Mouse (Mus musculus) myocyte (in vitro differentiated cells): ENCODE data around the gene Eif4e1b.

Experiments
- CEBPB ChIP-seq: IDR thresholded peaks from 2 replicates; pipeline ENCODE4 v1.6.1; 2011; ENCODE audit warnings: mild to moderate bottlenecking, moderate library complexity; ENCODE audit not compliant: poor library complexity, insufficient read depth, severe bottlenecking
- E2F4 ChIP-seq: IDR thresholded peaks from one replicate; pipeline ENCODE4 v1.6.1; 2011; ENCODE audit warnings: mild to moderate bottlenecking, control low read depth, moderate library complexity; ENCODE audit not compliant: insufficient read depth
- MAX ChIP-seq: IDR thresholded peaks from one replicate; pipeline ENCODE4 v1.6.1; 2011; ENCODE audit warnings: low read depth, mild to moderate bottlenecking, control low read depth
- MYOD1 ChIP-seq, 3 experiments: IDR thresholded peaks; one replicate each; pipeline ENCODE4 v1.6.1; 2011; ENCODE audit warnings: control low read depth in 2 of 3, low read depth in 2 of 3, mild to moderate bottlenecking in 2 of 3, moderate library complexity in 1 of 3; ENCODE audit not compliant: insufficient read length in 2 of 3, control insufficient read depth in 1 of 3
- MYOG ChIP-seq, 3 experiments: IDR thresholded peaks; one replicate each; pipeline ENCODE4 v1.6.1; 2011; ENCODE audit warnings: control low read depth in 2 of 3, low read depth in 2 of 3, mild to moderate bottlenecking in 2 of 3; ENCODE audit not compliant: insufficient read length in 2 of 3, control insufficient read depth in 1 of 3, insufficient read depth in 1 of 3
- POLR2A ChIP-seq: IDR thresholded peaks from one replicate; pipeline ENCODE4 v1.6.1; 2011; ENCODE audit warnings: low read depth, mild to moderate bottlenecking, control low read depth, moderate library complexity; ENCODE audit not compliant: insufficient read length
- POLR2AphosphoS2 ChIP-seq: IDR thresholded peaks from one replicate; pipeline ENCODE4 v1.6.1; 2011; ENCODE audit warnings: low read depth, control low read depth; ENCODE audit not compliant: insufficient read length
- REST ChIP-seq: IDR thresholded peaks from one replicate; pipeline ENCODE4 v1.6.1; 2011; ENCODE audit warnings: mild to moderate bottlenecking, control low read depth, moderate library complexity; ENCODE audit not compliant: insufficient read depth, insufficient read length
- SRF ChIP-seq: IDR thresholded peaks from one replicate; pipeline ENCODE4 v1.6.1; 2011; ENCODE audit warnings: low read depth; ENCODE audit not compliant: control insufficient read depth, insufficient read length
- TCF3 ChIP-seq: IDR thresholded peaks from one replicate; pipeline ENCODE4 v1.6.1; 2011; ENCODE audit warnings: low read depth, control low read depth; ENCODE audit not compliant: insufficient read length
- USF1 ChIP-seq: IDR thresholded peaks from one replicate; pipeline ENCODE4 v1.6.1; 2011; ENCODE audit warnings: low read depth, mild to moderate bottlenecking, control low read depth, moderate library complexity

DNA sequence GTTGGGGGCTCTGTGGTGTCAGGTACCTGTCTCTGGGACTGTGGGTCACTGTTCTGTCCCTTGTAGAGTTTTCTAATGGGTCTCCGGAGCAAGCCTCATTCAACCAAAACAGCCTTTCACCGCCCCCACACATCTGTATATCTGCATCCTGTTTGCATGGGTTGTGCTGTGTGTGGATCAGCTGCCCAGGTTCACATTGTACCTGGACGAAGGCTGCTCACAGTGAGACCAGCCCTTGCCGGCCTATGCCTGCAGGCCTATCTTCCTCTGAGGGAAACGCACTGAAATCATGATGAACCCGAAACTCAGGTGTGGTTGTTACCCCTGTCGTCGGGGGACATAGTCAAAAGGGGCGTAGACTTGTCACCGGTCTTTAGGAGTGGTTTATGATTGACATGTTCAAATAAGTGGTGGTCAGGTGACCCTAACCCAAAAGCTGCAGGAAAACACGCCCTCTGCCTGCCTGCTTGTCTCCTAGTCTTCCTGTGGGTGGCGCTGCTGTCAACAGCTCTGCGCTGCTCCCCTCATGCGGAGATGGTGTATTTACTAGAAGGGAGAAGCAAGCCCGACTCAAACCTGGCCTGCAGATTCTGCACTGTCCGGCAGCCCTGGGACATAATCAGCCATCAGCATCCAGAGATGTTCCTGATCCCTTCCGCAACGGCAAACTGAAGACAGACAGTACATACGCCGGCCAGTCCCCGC lies 21.5 kb downstream of the Eif4e1b start:
- no peak for TF ChIP-seq SRF
- no peak for TF ChIP-seq POLR2AphosphoS2
- TF ChIP-seq POLR2A, result no peak
- TF ChIP-seq MYOD1 (IDR thresholded peaks at IDR 0.05; ENCODE audit: control insufficient read depth in 1 of 3, insufficient read length in 2 of 3, low read depth in 2 of 3), result no peak
- no peak for TF ChIP-seq USF1
- no peak for TF ChIP-seq MAX
- TF ChIP-seq CEBPB, result no peak
- TF ChIP-seq MYOG (IDR thresholded peaks at IDR 0.05; ENCODE audit: control insufficient read depth in 1 of 3, insufficient read depth in 1 of 3, insufficient read length in 2 of 3, low read depth in 2 of 3), result no peak
- no peak for TF ChIP-seq REST
- no peak for TF ChIP-seq E2F4
- TF ChIP-seq TCF3, result no peak
